Mouse (Mus musculus): ENCODE data around the gene Nhlh1. TPM values are rescaled to one million over a fixed set of nuclear protein-coding genes. Genes with fewer than 3 reads are reported as not detected.

Nhlh1 gene
- polyA plus RNA-seq, 1 experiment from 2014 or later: not detected

DNA sequence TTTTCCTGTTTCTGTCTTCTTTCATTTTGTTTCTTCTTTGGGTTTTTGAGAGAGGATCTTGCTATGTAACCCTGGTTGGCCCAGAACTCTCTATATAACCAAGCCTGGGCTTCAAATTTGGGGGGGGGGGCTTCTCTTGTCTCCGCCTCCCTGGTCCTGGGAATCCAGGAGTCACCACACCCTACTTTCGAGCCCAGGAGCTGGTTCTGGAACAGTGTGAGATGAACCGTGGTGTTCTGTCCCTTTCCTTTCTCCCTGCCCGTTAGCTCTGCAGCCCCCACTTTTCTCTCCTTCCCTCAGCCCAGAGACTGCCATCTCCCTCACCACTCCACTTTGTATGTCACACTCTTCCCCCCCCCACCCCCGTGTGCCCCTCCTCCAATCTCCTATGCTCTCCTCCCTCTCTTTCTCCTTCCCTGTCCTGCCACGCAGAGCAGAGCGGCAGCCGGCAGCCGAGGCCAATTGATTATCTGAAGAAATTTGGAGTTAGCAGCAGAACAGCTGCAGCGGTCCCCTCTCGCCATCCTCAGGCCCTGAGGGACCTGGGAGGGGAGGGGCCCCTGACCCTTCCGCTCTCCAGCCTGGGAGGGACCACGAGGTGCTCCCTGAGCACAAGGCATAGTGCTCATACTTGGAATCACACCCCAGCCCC is 8.1 kb downstream of the Nhlh1 start:
- TF ChIP-seq CTCF (IDR thresholded peaks at IDR 0.05; ENCODE audit: low read depth) (no peak), EP300 (optimal IDR thresholded peaks at IDR 0.05) (no peak)
- DNase-seq (ENCODE audit: low spot score) (no peak), ATAC-seq (ENCODE audit: low FRiP score, low TSS enrichment) (no peak)
- no peak overlapping the region for H3K4me2 ChIP-seq (replicated peaks; ENCODE audit: low read depth)
- peaks cover 4% of the 10 kb centered on the region; the same call in 1 of the 2 replicates for H3K27me3 ChIP-seq (ENCODE audit: control insufficient read depth, insufficient read depth, low read length)
- no peaks in the 10 kb centered on the region for H3K36me3 ChIP-seq (ENCODE audit: control insufficient read depth, insufficient read depth, low read length)
- H3K4me1 ChIP-seq (replicated peaks; ENCODE audit: control insufficient read depth, insufficient read depth): 0 out of 2 replicates have a peak, but pooled peaks cover 4% of the 10 kb centered on the region
- 40% methylated on average over 13 of the region's 13 CpGs for WGBS
- no peaks in the 10 kb centered on the region for H3K9me3 ChIP-seq (ENCODE audit: control insufficient read depth, low read length)
- H3K27ac ChIP-seq (replicated peaks): no peak overlapping the region
- no peak overlapping the region for H3K4me3 ChIP-seq (ENCODE audit: low read depth, low read length)
- H3K9ac ChIP-seq (ENCODE audit: low read length): no peak overlapping the region

- Histone ChIP-seq H3K4me1 (replicated peaks; ENCODE audit: control insufficient read depth, insufficient read depth) (no peaks in the 10 kb centered on the region), H3K9ac (ENCODE audit: low read length) (no peak overlapping the region), H3K27me3 (ENCODE audit: control insufficient read depth, insufficient read depth, low read length) (no peaks in the 10 kb centered on the region), H3K4me3 (ENCODE audit: low read depth, low read length) (no peak overlapping the region), H3K27ac (replicated peaks) (no peak overlapping the region), H3K36me3 (ENCODE audit: control insufficient read depth, insufficient read depth, low read length) (no peaks in the 10 kb centered on the region), H3K4me2 (replicated peaks; ENCODE audit: low read depth) (no peak overlapping the region), H3K9me3 (ENCODE audit: control insufficient read depth, low read length) (no peaks in the 10 kb centered on the region)
- TF ChIP-seq CTCF (IDR thresholded peaks at IDR 0.05; ENCODE audit: low read depth): no peak
- no peak for TF ChIP-seq EP300 (optimal IDR thresholded peaks at IDR 0.05)
- DNase-seq (ENCODE audit: low spot score) (no peak), ATAC-seq (ENCODE audit: low FRiP score, low TSS enrichment) (no peak)
- 37% methylated on average over 5 of the region's 6 CpGs for WGBS
Measured at GRCm38 (mm10) chr1:172048241-172048734, 9.1 kb downstream of the Nhlh1 start.

DNA sequence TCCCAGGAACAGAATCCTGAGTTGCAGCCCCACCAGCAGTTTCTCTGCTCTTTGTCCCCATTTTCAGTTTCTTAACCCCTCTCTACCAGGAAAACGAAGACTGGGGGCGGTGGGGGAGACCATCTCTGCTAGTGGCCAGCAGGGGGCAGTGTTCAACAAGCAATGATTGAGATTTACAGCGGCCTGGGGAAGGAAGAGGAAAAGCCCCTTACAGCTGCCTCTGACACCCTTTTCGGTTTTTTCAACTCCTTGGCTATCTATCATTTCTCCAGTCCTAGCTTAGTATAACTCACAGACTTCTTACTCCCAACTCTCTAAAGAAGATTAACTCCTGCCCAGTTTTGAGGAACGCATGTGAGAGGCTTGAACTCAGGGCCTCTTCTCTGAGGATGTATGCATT is 10.4 kb downstream of the Nhlh1 start:
- H3K4me3 ChIP-seq (ENCODE audit: low read depth, low read length): no peak overlapping the region
- no peaks in the 10 kb centered on the region for H3K9me3 ChIP-seq (ENCODE audit: control insufficient read depth, low read length)
- no peaks in the 10 kb centered on the region for H3K27me3 ChIP-seq (ENCODE audit: control insufficient read depth, insufficient read depth, low read length)
- H3K36me3 ChIP-seq (ENCODE audit: control insufficient read depth, insufficient read depth, low read length): no peaks in the 10 kb centered on the region
- no peak overlapping the region for H3K9ac ChIP-seq (ENCODE audit: low read length)
- no peaks in the 10 kb centered on the region for H3K4me1 ChIP-seq (replicated peaks; ENCODE audit: control insufficient read depth, insufficient read depth)
- H3K27ac ChIP-seq (replicated peaks): no peak overlapping the region
- ATAC-seq (ENCODE audit: low FRiP score, low TSS enrichment): peak; percentile 52; the same call in 1 of the 2 replicates
- 11% methylated on average over 5 of the region's 5 CpGs for WGBS
- TF ChIP-seq EP300 (optimal IDR thresholded peaks at IDR 0.05): no peak
- TF ChIP-seq CTCF (IDR thresholded peaks at IDR 0.05; ENCODE audit: low read depth): peak; percentile 89
- peak; percentile 72 for DNase-seq (ENCODE audit: low spot score)
- no peak overlapping the region for H3K4me2 ChIP-seq (replicated peaks; ENCODE audit: low read depth)

DNA sequence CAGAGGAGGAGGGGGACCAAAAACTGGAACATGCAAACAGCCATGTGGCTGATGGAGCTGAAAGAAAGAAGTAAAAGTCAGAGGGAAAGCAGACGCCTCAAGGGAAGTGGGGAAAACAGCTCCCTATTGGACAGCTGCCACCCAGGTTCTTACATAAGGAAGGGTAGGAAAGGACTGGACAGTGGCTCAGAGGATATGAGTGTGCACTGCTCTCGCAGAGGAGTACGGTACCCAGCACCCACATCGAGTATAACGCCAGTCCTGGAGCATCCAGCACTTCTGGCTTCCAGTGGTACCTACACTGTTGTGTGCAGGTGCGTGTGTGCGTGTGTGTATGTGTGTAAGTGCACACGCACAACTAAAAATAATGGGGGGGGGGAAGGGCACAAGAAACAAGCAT is 11.0 kb downstream of the Nhlh1 start:
- no peaks in the 10 kb centered on the region for H3K36me3 ChIP-seq (ENCODE audit: control insufficient read depth, insufficient read depth, low read length)
- TF ChIP-seq CTCF (IDR thresholded peaks at IDR 0.05; ENCODE audit: low read depth): no peak
- no peak for TF ChIP-seq EP300 (optimal IDR thresholded peaks at IDR 0.05)

DNA sequence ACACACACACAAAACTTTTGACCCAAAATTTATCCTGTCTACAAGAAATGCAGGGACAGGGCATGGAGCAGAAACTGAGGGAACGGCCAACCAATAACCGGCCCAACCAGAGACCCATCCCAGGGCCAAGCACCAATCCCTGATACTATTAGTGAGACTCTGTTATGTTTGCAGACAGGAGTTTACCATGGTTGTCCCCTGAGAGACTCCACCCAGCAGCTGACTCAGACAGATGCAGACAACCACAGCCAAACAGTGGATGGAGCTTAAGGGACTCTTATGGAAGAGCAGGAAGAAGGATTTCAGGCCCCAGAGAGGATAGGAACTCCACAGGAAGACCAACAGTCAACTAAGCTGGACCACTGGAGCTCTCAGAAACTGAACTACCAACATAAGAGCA is 27.5 kb downstream of the Nhlh1 start:
- Histone ChIP-seq H3K4me1 (replicated peaks; ENCODE audit: control insufficient read depth, insufficient read depth) (peaks cover 6% of the 10 kb centered on the region; the same call in 1 of the 2 replicates), H3K9me3 (ENCODE audit: control insufficient read depth, low read length) (no peaks in the 10 kb centered on the region), H3K9ac (ENCODE audit: low read length) (no peak overlapping the region), H3K36me3 (ENCODE audit: control insufficient read depth, insufficient read depth, low read length) (no peaks in the 10 kb centered on the region), H3K4me3 (ENCODE audit: low read depth, low read length) (no peak overlapping the region), H3K27ac (replicated peaks) (no peak overlapping the region), H3K27me3 (ENCODE audit: control insufficient read depth, insufficient read depth, low read length) (no peaks in the 10 kb centered on the region), H3K4me2 (replicated peaks; ENCODE audit: low read depth) (no peak overlapping the region)
- WGBS: 86% methylated on average over 2 of the region's 2 CpGs
- no peak for ATAC-seq (ENCODE audit: low FRiP score, low TSS enrichment)
- TF ChIP-seq CTCF (IDR thresholded peaks at IDR 0.05; ENCODE audit: low read depth) (no peak), EP300 (optimal IDR thresholded peaks at IDR 0.05) (no peak)
- DNase-seq (ENCODE audit: low spot score): no peak

More for the DNA sequence above, 11.0 kb downstream of the Nhlh1 start:
- Histone ChIP-seq H3K4me2 (replicated peaks; ENCODE audit: low read depth) (no peak overlapping the region), H3K9ac (ENCODE audit: low read length) (no peak overlapping the region), H3K27me3 (ENCODE audit: control insufficient read depth, insufficient read depth, low read length) (no peaks in the 10 kb centered on the region), H3K4me3 (ENCODE audit: low read depth, low read length) (no peak overlapping the region), H3K9me3 (ENCODE audit: control insufficient read depth, low read length) (no peaks in the 10 kb centered on the region), H3K27ac (replicated peaks) (no peak overlapping the region), H3K4me1 (replicated peaks; ENCODE audit: control insufficient read depth, insufficient read depth) (no peaks in the 10 kb centered on the region)
- 69% methylated on average over 8 of the region's 8 CpGs for WGBS
- DNase-seq (ENCODE audit: low spot score) (no peak), ATAC-seq (ENCODE audit: low FRiP score, low TSS enrichment) (no peak)

All from stomach, postnatal 0 days (tissue).